Mouse (Mus musculus) bone marrow, adult 2 months (tissue): ENCODE measurements around the gene Ptprq. TPM values are rescaled to one million over a fixed set of nuclear protein-coding genes. Genes with fewer than 3 reads are reported as not detected.

ENCODE experiments used
- H3K27ac ChIP-seq: fragments of 200-500 bp; 2 replicates; pipeline ENCODE4 v1.5.1; 2012; ENCODE audit warnings: low read depth, mild to moderate bottlenecking, control low read depth, inconsistent platforms, low read length; ENCODE audit not compliant: control insufficient read depth, poor library complexity, insufficient read depth
- H3K4me1 ChIP-seq: fragments of 200-500 bp; 2 replicates; pipeline ENCODE4 v1.6.1; 2011; ENCODE audit warnings: low read length; ENCODE audit not compliant: control insufficient read depth, insufficient read depth
- H3K4me3 ChIP-seq: fragments of 200-500 bp; replicated peaks from 2 replicates; pipeline ENCODE3; 2011; ENCODE audit warnings: mild to moderate bottlenecking, low read depth, low read length, control low read depth; ENCODE audit not compliant: control insufficient read depth
- CTCF ChIP-seq: fragments of 200-500 bp; IDR thresholded peaks from 2 replicates; pipeline ENCODE4 v1.5.1; 2011; ENCODE audit warnings: low read length, control low read depth; ENCODE audit not compliant: control insufficient read depth, insufficient read depth
- POLR2A ChIP-seq: fragments of 200-500 bp; IDR thresholded peaks from 2 replicates; pipeline ENCODE4 v1.6.1; 2011; ENCODE audit warnings: low read depth, mild to moderate bottlenecking, control low read depth, low read length, borderline replicate concordance; ENCODE audit not compliant: control insufficient read depth
- WGBS: fragments of 180-500 bp; shearing (Covaris S2); methylation state at CpG from one replicate; pipeline ENCODE4 v1.1.7; 2018; 5-methylcytosine and 5-hydroxymethylcytosine counted together
- polyA plus RNA-seq: library from polyadenylated mRNA; stranded (reverse); fragments of >200 nt; gene quantifications from 2 replicates; pipeline ENCODE4 v1.2.4, GENCODE M21; 2011; ENCODE audit warnings: low replicate concordance; ENCODE audit not compliant: missing spikeins, insufficient read depth, insufficient read length

Gene Ptprq
- polyA plus RNA-seq, 1 experiment, result not detected

- 63% methylated on average over 5 of the region's 5 CpGs for WGBS
- no peak overlapping the region for H3K27ac ChIP-seq
- TF ChIP-seq POLR2A (no peak), CTCF (no peak)
- H3K4me1 ChIP-seq, result no peaks in the 10 kb centered on the region
- no peak overlapping the region for H3K4me3 ChIP-seq
Measured at GRCm38 (mm10) chr10:107519216-107519615, 200.6 kb downstream of the Ptprq start.

- H3K27ac ChIP-seq, result no peak overlapping the region
- 81% methylated on average over 7 of the region's 7 CpGs for WGBS
- TF ChIP-seq POLR2A (no peak), CTCF (no peak)
- no peaks in the 10 kb centered on the region for H3K4me1 ChIP-seq
- no peak overlapping the region for H3K4me3 ChIP-seq
Measured at GRCm38 (mm10) chr10:107516641-107517040, 203.2 kb downstream of the Ptprq start.

- 86% methylated on average over 7 of the region's 7 CpGs for WGBS
- H3K27ac ChIP-seq, result no peak overlapping the region
- TF ChIP-seq POLR2A, result no peak
- TF ChIP-seq CTCF, result no peak
- no peaks in the 10 kb centered on the region for H3K4me1 ChIP-seq
- H3K4me3 ChIP-seq, result no peak overlapping the region
Measured at GRCm38 (mm10) chr10:107514735-107515134, 205.1 kb downstream of the Ptprq start.

- H3K4me1 ChIP-seq, result no peaks in the 10 kb centered on the region
- no peak overlapping the region for H3K27ac ChIP-seq
- 78% methylated on average over 2 of the region's 2 CpGs for WGBS
- TF ChIP-seq CTCF, result no peak
- no peak for TF ChIP-seq POLR2A
- H3K4me3 ChIP-seq, result no peak overlapping the region
Measured at GRCm38 (mm10) chr10:107506397-107506796, 213.5 kb downstream of the Ptprq start.

GRCm38 (mm10) chr10:107503430-107503829 lies 216.4 kb downstream of the Ptprq start:
- H3K4me1 ChIP-seq, result no peaks in the 10 kb centered on the region

GRCm38 (mm10) chr10:107502193-107502592 lies 217.7 kb downstream of the Ptprq start:
- no peaks in the 10 kb centered on the region for H3K4me1 ChIP-seq
- no peak overlapping the region for H3K27ac ChIP-seq
- WGBS, result 84% methylated on average over 7 of the region's 7 CpGs
- TF ChIP-seq CTCF (no peak), POLR2A (no peak)
- no peak overlapping the region for H3K4me3 ChIP-seq

More at GRCm38 (mm10) chr10:107503430-107503829, 216.4 kb downstream of the Ptprq start:
- 72% methylated on average over 4 of the region's 4 CpGs for WGBS
- TF ChIP-seq POLR2A, result no peak
- TF ChIP-seq CTCF, result no peak
- Histone ChIP-seq H3K27ac (no peak overlapping the region), H3K4me3 (no peak overlapping the region)

GRCm38 (mm10) chr10:107499656-107500055 lies 220.2 kb downstream of the Ptprq start:
- H3K4me3 ChIP-seq, result no peak overlapping the region
- no peak for TF ChIP-seq POLR2A
- TF ChIP-seq CTCF, result no peak
- no peak overlapping the region for H3K27ac ChIP-seq
- 79% methylated on average over 7 of the region's 7 CpGs for WGBS
- no peaks in the 10 kb centered on the region for H3K4me1 ChIP-seq

- 3% methylated on average over 1 of the region's 1 CpGs for WGBS
- H3K4me1 ChIP-seq, result no peaks in the 10 kb centered on the region
- H3K27ac ChIP-seq, result no peak overlapping the region
- no peak overlapping the region for H3K4me3 ChIP-seq
- no peak for TF ChIP-seq POLR2A
- no peak for TF ChIP-seq CTCF
Measured at GRCm38 (mm10) chr10:107496402-107496801, 223.4 kb downstream of the Ptprq start.

GRCm38 (mm10) chr10:107494568-107494967 lies 225.3 kb downstream of the Ptprq start, which contains the start of gene Myf6:
Gene Myf6, minus strand, starts transcription at chr10:107494737.
- H3K27ac ChIP-seq, result no peak within 1 kb of the TSS
- no peaks in the 10 kb centered on the region for H3K4me1 ChIP-seq
- no peak for TF ChIP-seq CTCF
- no peak for TF ChIP-seq POLR2A
- WGBS, result 81% methylated on average over 6 of the region's 6 CpGs
- no peak within 1 kb of the TSS for H3K4me3 ChIP-seq
